Mouse (Mus musculus): ENCODE data around the gene Hectd3. TPM values are rescaled to one million over a fixed set of nuclear protein-coding genes. Genes with fewer than 3 reads are reported as not detected.

Gene Hectd3
- 7.8 and 8.8 TPM in 2 replicates for polyA plus RNA-seq (2016; fragmentation: Nextera tagmentation; extraction: Ambion mirVana)

DNA sequence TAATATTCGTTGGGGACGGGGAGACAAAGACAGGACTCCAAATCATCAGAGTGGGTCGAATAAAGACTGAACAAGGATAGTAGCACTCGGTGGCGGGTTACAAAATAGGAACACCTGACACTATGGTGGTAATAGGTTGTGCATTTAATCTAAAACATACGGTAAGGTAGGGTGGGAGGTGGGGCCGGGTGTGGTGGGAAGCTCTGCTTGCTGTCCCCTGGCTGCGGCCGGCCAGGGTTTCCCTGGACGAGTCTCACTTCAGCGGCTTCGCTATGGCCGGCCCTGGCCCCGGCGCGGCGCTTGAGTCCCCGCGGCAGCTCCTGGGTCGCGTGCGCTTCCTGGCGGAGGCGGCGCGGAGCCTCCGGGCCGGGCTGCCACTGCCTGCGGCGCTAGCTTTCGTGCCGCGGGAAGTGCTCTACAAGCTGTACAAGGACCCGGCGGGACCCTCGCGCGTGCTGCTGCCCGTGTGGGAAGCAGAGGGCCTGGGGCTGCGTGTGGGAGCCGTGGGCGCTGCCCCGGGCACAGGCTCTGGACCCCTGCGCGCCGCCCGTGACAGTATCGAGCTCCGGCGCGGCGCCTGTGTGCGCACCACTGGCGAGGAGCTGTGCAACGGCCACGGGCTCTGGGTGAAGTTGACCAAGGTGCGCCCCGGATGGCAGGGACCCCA lies at the start of gene Hectd3:
TSS of gene Hectd3 (plus strand) at position 187 of the 667 bp plus-strand sequence.
- Histone ChIP-seq H3K4me1 (peaks cover 40% of the 10 kb centered on the region), H3K27ac (peak within 1 kb of the TSS; percentile 79), H3K9me3 (no peaks in the 10 kb centered on the region), H3K36me3 (replicated peaks) (peaks cover 25% of the 10 kb centered on the region), H3K27me3 (ENCODE audit: poor library complexity, severe bottlenecking) (peaks cover 7% of the 10 kb centered on the region), H3K4me3 (peak within 1 kb of the TSS; percentile 79)
- under 1% methylated on average over 58 of the region's 58 CpGs for WGBS
- DNase-seq (ENCODE audit: extremely low spot score, low spot score), result peak; percentile 74

DNA sequence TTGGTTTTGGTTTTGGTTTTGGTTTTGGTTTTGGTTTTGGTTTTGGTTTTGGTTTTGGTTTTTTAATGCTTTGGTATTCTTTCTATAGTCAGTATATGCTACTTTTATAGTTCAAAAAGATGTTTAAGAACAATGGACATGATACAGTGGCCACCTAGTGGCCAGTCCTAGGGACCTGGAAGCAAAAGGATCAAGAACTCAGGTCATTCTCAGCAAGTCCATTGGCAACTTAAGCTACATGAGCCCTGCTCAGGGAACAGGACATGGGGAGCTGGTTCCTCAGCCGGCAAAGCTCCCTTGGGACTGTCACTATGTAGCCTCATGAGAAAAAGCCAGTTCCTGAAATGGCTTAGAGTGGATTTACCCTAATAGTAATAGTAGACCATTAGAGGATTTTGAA lies 43.5 kb upstream of the Hectd3 start:
- H3K27ac ChIP-seq, result no peak overlapping the region
- no peaks in the 10 kb centered on the region for H3K27me3 ChIP-seq (ENCODE audit: poor library complexity, severe bottlenecking)
- DNase-seq (ENCODE audit: extremely low spot score, low spot score), result no peak
- H3K36me3 ChIP-seq (replicated peaks), result peaks cover 6% of the 10 kb centered on the region
- no peaks in the 10 kb centered on the region for H3K4me1 ChIP-seq
- WGBS, result 67% methylated on average over 1 of the region's 1 CpGs
- H3K9me3 ChIP-seq, result no peaks in the 10 kb centered on the region
- H3K4me3 ChIP-seq, result no peak overlapping the region

DNA sequence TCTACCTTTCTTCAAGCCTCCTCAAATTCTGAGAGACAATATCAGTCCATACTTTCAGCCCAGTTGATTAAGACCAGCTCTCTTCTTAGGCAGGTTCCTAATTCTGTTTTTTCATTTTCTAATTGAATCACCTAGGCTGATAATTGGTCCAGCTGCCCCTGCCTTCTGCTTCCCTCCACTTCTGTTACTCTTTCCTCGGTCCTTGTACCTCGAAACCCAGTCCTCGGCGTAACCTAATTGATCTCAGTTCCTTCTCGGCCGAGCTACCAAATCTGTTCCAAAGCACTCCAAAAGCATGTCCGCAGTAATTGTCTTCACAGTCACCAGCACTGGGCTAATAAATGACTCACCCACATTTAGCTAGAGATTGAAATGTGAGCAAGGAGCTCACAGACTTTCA lies 40.2 kb upstream of the Hectd3 start:
- Histone ChIP-seq H3K27me3 (ENCODE audit: poor library complexity, severe bottlenecking) (no peaks in the 10 kb centered on the region), H3K4me3 (no peak overlapping the region), H3K27ac (no peak overlapping the region), H3K36me3 (replicated peaks) (peaks cover 16% of the 10 kb centered on the region), H3K4me1 (no peaks in the 10 kb centered on the region), H3K9me3 (no peaks in the 10 kb centered on the region)
- WGBS, result 89% methylated on average over 7 of the region's 7 CpGs
- no peak for DNase-seq (ENCODE audit: extremely low spot score, low spot score)

DNA sequence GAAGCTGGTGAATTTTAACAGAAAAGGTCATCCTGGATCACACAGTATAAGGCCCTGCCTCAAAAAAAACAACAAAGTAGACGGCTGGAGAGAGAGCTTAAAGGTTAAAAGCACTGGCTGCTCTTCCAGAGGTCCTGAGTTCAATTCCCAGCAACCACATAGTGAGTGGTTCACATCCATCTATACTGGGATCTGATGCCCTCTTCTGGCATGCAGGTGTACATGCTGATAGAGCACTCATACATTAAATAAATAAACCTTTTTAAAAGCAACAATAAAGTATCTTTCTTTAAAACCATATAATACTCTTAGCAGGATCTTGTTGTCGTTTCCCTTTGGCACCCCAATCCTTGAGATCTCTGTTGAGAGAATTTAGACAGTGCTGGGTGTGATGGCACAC lies 18.6 kb upstream of the Hectd3 start:
- 80% methylated on average over 2 of the region's 2 CpGs for WGBS
- H3K9me3 ChIP-seq, result no peaks in the 10 kb centered on the region
- DNase-seq (ENCODE audit: extremely low spot score, low spot score), result no peak
- H3K27me3 ChIP-seq (ENCODE audit: poor library complexity, severe bottlenecking), result no peaks in the 10 kb centered on the region
- H3K4me3 ChIP-seq, result no peak overlapping the region
- H3K4me1 ChIP-seq, result no peaks in the 10 kb centered on the region
- peaks cover 80% of the 10 kb centered on the region for H3K36me3 ChIP-seq (replicated peaks)
- H3K27ac ChIP-seq, result no peak overlapping the region

DNA sequence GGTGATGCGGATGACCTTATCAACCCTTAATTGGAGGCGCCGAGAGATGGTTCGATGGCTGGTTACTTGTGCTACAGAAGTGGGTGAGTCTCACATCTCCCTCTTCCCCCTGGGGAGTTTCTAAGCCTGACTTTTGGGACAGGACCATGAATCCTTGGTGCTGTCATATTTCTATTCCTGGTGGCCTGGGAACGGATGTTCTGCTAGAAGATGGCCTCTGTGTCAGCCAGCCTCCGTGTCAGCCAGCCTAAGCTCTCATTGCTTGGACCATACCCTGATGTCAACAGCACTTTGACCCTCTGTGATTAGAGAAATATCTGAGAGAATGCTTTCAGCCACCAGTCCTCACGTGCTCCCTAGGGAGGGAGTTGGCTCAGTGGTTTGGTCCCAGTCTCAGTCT lies 9.4 kb upstream of the Hectd3 start:
- no peaks in the 10 kb centered on the region for H3K4me1 ChIP-seq
- DNase-seq (ENCODE audit: extremely low spot score, low spot score), result no peak
- H3K9me3 ChIP-seq, result no peaks in the 10 kb centered on the region
- no peak overlapping the region for H3K27ac ChIP-seq
- H3K4me3 ChIP-seq, result no peak overlapping the region
- WGBS, result 94% methylated on average over 7 of the region's 7 CpGs
- peaks cover 74% of the 10 kb centered on the region for H3K36me3 ChIP-seq (replicated peaks)
- H3K27me3 ChIP-seq (ENCODE audit: poor library complexity, severe bottlenecking), result no peaks in the 10 kb centered on the region

DNA sequence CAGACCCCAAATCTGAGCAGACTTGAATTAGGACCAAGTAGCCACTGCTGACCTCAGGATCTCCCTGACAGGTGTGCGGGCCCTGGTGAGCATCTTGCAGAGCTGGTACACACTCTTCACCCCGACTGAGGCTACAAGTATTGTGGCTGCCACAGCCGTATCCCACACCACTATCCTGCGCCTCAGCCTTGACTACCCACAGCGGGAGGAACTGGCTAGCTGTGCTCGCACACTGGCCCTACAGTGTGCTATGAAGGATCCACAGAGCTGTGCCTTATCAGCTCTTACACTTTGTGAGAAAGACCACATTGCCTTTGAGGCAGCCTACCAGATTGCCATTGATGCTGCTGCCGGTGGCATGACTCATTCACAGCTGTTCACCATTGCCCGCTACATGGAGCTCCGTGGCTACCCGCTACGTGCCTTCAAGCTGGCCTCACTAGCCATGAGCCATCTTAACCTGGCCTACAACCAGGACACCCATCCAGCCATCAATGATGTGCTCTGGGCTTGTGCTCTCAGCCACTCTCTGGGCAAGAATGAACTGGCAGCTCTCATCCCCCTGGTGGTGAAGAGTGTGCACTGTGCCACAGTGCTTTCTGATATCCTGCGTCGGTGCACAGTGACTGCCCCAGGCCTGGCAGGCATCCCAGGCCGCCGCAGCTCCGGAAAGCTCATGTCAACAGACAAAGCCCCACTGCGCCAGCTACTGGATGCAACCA lies 8.6 kb upstream of the Hectd3 start:
- H3K36me3 ChIP-seq (replicated peaks), result peaks cover 71% of the 10 kb centered on the region
- H3K4me3 ChIP-seq, result no peak overlapping the region
- no peaks in the 10 kb centered on the region for H3K9me3 ChIP-seq
- H3K4me1 ChIP-seq, result no peaks in the 10 kb centered on the region
- peak; percentile 56 for DNase-seq (ENCODE audit: extremely low spot score, low spot score)
- no peak overlapping the region for H3K27ac ChIP-seq
- 64% methylated on average over 17 of the region's 17 CpGs for WGBS
- H3K27me3 ChIP-seq (ENCODE audit: poor library complexity, severe bottlenecking), result no peaks in the 10 kb centered on the region

DNA sequence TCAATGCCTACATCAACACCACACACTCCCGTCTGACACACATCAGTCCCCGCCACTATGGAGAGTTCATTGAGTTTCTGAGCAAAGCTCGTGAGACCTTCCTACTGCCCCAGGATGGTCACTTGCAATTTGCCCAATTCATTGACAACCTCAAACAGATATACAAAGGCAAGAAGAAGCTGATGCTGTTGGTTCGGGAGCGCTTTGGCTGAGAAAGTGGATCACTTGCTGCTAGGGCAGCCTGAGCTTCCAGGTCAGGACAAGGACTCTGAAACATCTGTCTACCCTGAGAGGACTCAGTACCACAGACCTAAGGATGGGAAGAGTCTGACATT lies 8.0 kb upstream of the Hectd3 start:
- no peaks in the 10 kb centered on the region for H3K9me3 ChIP-seq
- no peak for DNase-seq (ENCODE audit: extremely low spot score, low spot score)
- H3K27me3 ChIP-seq (ENCODE audit: poor library complexity, severe bottlenecking), result no peaks in the 10 kb centered on the region
- H3K4me1 ChIP-seq, result no peaks in the 10 kb centered on the region
- peaks cover 70% of the 10 kb centered on the region for H3K36me3 ChIP-seq (replicated peaks)
- no peak overlapping the region for H3K4me3 ChIP-seq
- 72% methylated on average over 5 of the region's 5 CpGs for WGBS
- H3K27ac ChIP-seq, result no peak overlapping the region

DNA sequence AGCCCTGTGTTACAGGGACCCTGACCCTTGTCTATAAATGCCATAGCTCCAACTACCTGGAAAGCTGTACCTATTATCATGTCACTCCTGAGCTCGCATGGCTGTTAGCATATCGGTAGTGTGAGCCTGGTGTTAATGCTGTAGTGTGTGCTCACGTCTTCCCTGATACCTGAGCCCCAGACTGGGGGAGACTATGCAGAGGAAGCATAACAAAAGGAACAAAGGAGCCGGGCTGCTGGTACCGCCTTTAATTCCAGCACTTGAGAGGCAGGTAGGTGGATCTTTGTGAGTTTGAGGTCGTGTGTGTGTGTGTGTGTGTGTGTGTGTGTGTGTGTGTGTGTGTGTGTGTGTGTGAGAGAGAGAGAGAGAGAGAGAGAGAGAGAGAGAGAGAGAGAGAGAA lies 5.4 kb upstream of the Hectd3 start:
- peaks cover 69% of the 10 kb centered on the region for H3K36me3 ChIP-seq (replicated peaks)

DNA sequence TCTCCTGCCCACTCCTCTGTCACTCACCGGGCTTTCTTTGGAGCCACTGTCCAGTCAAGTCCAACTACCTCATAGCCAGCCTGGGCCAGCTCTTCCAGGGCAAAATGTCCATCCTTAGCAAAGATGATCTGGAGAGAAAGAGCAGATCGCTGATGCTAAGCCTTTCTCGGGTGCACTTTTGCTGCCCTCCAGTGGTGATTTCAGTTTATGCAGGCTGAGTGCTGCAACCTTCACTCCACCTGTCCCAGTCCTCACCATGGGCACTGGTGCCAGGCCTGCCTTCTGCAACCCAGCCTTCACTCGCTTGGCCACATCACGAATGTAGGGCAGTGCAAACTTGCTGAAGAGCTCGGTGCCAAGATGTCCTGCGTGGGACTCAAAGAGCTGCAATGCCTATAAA lies 3.8 kb upstream of the Hectd3 start:
- Histone ChIP-seq H3K27me3 (ENCODE audit: poor library complexity, severe bottlenecking) (peaks cover 2% of the 10 kb centered on the region), H3K9me3 (no peaks in the 10 kb centered on the region), H3K4me1 (peaks cover 35% of the 10 kb centered on the region), H3K27ac (no peak overlapping the region), H3K4me3 (no peak overlapping the region), H3K36me3 (replicated peaks) (peaks cover 52% of the 10 kb centered on the region)
- peak; percentile 72 for DNase-seq (ENCODE audit: extremely low spot score, low spot score)
- WGBS, result 17% methylated on average over 7 of the region's 7 CpGs

More for the DNA sequence above, 5.4 kb upstream of the Hectd3 start:
- H3K9me3 ChIP-seq, result no peaks in the 10 kb centered on the region
- no peak overlapping the region for H3K4me3 ChIP-seq
- 64% methylated on average over 6 of the region's 6 CpGs for whole genome bisulfite sequencing
- no peaks in the 10 kb centered on the region for H3K27me3 ChIP-seq (ENCODE audit: poor library complexity, severe bottlenecking)
- no peak overlapping the region for H3K27ac ChIP-seq
- DNase-seq (ENCODE audit: extremely low spot score, low spot score), result no peak
- H3K4me1 ChIP-seq, result peaks cover 21% of the 10 kb centered on the region

DNA sequence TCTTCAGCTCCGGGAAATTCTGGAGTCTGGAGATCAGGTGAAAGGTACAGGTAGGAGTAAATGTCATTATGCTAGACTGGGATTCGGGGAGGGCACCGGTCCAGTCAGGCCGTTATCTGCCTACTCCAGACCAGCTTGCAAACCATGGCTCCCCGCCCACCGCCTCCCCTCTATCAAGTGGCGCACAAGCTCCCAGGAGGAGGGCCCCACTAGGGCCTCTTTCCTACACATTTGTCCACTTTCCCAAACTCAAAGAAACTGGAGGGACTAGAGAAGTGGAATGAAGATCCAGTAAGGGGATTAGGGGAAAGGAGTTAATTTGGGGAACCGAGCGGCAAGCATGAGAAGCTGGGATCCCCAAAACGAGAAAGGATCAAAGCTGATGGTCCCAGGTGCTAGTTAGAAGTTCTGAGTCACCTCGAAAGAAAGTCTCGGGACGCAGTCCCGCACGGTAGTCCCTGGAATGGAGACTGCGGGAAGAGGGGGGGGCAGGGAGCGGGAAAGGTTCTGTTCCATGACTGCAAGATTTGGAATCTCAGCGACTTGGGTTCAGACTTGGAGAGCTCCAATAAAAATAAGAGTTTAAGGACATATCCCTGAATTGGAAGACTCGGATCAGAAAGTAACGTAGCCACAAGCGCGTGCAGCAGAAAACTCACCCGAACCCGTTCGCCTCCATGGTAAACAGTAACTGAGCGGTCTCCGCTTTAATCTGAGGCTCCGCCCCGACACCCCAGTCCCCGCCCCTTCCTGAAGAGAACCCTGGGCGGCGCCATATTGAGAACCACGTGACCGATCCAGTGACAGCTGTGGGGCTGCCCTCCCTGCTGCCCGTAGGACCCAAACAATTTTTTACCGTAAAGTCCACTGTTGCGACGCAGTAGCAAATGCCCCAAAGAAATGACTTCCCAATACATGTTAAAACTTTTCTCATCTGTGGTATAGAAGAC lies 1.2 kb upstream of the Hectd3 start, which contains the start of gene Urod:
TSS of gene Urod (minus strand) at position 742 of the 950 bp plus-strand sequence.
- Histone ChIP-seq H3K4me1 (peaks cover 40% of the 10 kb centered on the region), H3K27ac (peak within 1 kb of the TSS; percentile 79), H3K4me3 (peak within 1 kb of the TSS; percentile 79), H3K27me3 (ENCODE audit: poor library complexity, severe bottlenecking) (peaks cover 7% of the 10 kb centered on the region), H3K36me3 (replicated peaks) (peaks cover 31% of the 10 kb centered on the region), H3K9me3 (no peaks in the 10 kb centered on the region)
- 2% methylated on average over 38 of the region's 38 CpGs for WGBS
- DNase-seq (ENCODE audit: extremely low spot score, low spot score), result peak; percentile 96

DNA sequence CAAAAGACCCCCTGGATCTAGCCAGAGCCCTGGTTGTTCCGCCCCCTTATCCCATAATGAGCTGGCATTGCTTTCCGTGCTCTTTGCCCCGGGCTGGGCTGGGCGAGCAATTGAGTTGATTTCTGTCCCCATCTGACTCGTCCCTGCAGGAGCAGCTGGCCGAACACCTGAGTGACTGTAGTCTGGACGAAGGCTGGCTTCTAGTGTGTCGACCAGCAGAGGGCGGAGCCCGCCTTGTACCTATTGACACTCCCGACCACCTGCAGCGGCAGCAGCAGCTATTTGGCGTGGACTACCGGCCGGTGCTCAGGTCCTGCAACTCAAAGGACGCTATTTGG lies 650 bp downstream of the Hectd3 start:
- Histone ChIP-seq H3K4me1 (peaks cover 40% of the 10 kb centered on the region), H3K27me3 (ENCODE audit: poor library complexity, severe bottlenecking) (peaks cover 7% of the 10 kb centered on the region), H3K36me3 (replicated peaks) (peaks cover 20% of the 10 kb centered on the region), H3K27ac (peak overlapping the region; percentile 79), H3K9me3 (no peaks in the 10 kb centered on the region), H3K4me3 (peak overlapping the region; percentile 79)
- WGBS, result under 1% methylated on average over 16 of the region's 16 CpGs
- DNase-seq (ENCODE audit: extremely low spot score, low spot score), result peak; percentile 46

DNA sequence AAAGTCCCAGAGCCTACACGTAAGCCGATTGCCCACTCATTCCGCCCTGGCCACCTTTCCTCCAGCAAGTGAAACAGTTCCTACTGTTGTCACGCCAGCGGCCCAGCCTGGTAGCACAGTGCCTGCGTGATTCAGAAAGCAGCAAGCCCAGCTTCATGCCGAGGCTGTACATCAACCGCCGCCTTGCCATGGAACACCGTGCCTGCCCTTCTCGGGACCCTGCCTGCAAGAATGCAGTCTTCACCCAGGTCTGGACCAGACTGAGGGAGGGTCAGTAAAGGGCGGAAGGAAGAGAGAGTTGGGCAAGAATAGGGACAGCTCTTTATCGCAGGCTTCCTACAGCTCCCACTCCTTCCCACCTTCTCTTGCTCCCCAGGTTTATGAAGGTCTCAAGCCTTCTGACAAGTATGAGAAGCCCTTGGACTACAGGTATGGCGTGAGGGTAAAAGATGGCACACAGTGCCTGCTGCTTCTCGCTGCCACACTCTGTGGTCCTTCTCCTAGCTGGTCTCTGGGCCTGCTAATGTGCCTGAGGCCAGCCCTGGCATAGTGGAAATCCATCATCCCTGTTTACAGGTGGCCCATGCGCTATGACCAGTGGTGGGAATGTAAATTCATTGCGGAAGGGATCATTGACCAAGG lies 4.5 kb downstream of the Hectd3 start:
- 94% methylated on average over 17 of the region's 17 CpGs for WGBS
- DNase-seq (ENCODE audit: extremely low spot score, low spot score), result no peak
- Histone ChIP-seq H3K4me3 (no peak overlapping the region), H3K4me1 (peaks cover 31% of the 10 kb centered on the region), H3K9me3 (no peaks in the 10 kb centered on the region), H3K27me3 (ENCODE audit: poor library complexity, severe bottlenecking) (peaks cover 18% of the 10 kb centered on the region), H3K27ac (no peak overlapping the region), H3K36me3 (replicated peaks) (peaks cover 20% of the 10 kb centered on the region)

All from forebrain, embryonic 10.5 days (tissue).